Mouse (Mus musculus): ENCODE results near the gene Pcdh7. TPM values are rescaled to one million over a fixed set of nuclear protein-coding genes. Genes with fewer than 3 reads are reported as not detected.

Pcdh7 gene
- 13.9 and 61.0 TPM in 2 replicates for polyA plus RNA-seq (2012; rRNA removed; ENCODE audit: low replicate concordance)

DNA sequence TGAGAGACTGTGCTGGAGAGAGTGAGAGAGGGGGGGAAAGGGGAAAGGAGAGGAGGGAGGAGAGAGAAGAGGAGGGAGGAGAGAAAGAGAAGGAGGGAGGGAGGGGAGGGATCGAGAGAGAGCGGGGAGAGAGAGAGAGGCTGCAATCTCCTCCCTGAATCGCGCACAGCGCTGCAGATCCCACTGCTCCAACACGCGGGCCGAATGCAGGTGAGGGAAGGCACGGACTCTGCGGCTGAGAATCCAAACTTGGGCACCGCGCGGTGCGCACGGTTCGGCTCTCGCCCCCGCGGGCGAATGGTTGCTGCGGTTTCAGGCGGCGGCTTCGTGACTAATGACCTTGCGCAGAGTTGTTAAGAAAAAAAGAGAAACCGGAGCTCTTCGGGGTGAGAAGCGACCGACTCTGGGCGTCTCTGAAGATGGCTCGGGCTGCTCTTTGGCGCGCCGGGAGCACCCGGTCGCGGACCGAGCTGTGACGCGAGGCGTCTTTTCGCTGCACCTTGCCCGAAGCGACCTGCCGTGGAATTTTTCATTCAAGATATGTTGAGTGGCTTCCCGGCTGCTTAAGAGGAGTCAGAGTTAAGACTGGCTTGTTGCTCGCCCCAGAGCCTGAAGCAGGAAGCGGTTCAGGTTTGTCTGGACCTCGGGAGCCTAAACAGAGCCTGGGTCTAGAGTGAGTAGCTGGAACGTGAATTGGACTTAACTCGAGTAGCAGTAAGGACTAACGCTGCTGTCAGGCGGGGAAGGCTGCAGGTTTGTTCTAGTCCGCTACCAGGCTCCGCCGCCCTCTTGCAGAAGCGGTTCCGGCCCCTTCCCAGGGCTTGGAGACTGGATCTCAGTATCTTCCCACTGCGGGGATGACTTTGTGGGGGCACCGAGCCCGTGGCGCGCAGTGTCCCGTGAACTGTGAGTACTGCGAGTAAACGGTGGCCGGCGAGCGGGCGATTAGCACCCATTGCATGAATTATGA is at the start of gene Pcdh7:
Gene Pcdh7, plus strand, starts transcription at position 62 of the 970 bp plus-strand sequence.

Measured in subcutaneous adipose tissue, adult 2 months (tissue).